Mouse (Mus musculus) liver, adult 2 months (tissue): ENCODE results near the gene Atat1.

ENCODE experiments used
- CTCF ChIP-seq: fragments of 200-500 bp; IDR thresholded peaks from 2 replicates; pipeline ENCODE4 v1.5.1; 2011; ENCODE audit warnings: low read depth, low read length, control low read depth
- POLR2A ChIP-seq: fragments of 200-500 bp; IDR thresholded peaks from 2 replicates; pipeline ENCODE4 v1.6.1; 2011; ENCODE audit warnings: low read length, control low read depth; ENCODE audit not compliant: insufficient read depth; ENCODE audit errors: extremely low read depth

DNA sequence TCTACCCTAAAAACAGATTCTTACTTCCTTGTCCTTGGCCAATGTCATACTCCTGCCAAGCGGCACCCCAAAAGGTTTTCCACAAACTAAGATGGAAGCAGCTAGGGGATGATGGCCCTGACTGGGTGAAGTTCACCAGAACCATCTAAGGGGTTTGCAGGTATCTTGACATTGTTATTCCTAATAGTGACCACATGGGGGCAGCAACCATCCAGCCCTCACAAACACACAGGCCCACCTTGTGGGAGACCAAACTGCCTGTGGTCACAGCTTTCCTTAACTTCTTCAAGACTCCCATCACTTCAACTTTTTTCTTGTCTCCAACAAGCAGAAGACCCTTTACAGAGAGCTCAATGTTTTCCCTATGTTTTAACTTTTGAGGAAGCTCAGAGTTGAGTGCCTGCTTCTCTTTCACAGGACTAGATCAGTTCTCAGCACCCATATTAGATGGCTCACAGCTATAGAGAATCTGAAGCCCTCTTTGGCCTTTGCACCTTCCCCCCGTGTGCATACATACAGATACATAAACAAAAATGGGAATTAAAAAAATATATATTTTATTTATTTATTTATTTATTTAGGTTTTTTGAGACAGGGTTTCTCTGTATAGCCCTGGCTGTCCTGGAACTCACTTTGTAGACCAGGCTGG is 27.9 kb upstream of the Atat1 start:
- TF ChIP-seq CTCF = peak; percentile 88
- no peak for TF ChIP-seq POLR2A
